Mouse (Mus musculus) forebrain, embryonic 12.5 days (tissue): ENCODE measurements around the gene Mlxipl. TPM values are rescaled to one million over a fixed set of nuclear protein-coding genes. Genes with fewer than 3 reads are reported as not detected.
"Not testable (repeated sequence)": the region's sequence is repeated elsewhere in the genome, so short reads cannot be mapped to it uniquely, and the experiment has no call there.

Experiments
- ATAC-seq: fragments of 200-750 bp; cut with Nextera tagmentation; 2 replicates; pipeline ENCODE4 v1.8.0; 2017; ENCODE audit warnings: moderate TSS enrichment; ENCODE audit not compliant: low FRiP score
- H3K27ac ChIP-seq: fragments of 300-500 bp; sonication (generic); 2 replicates; pipeline ENCODE4 v1.5.1; 2016; ENCODE audit warnings: mild to moderate bottlenecking
- H3K27me3 ChIP-seq: fragments of 300-500 bp; sonication (generic); 2 replicates; pipeline ENCODE4 v1.6.1; 2016; ENCODE audit warnings: mild to moderate bottlenecking
- H3K36me3 ChIP-seq: fragments of 300-500 bp; sonication (generic); replicated peaks from 2 replicates; pipeline ENCODE4 v1.6.1; 2016; ENCODE audit warnings: mild to moderate bottlenecking
- H3K4me1 ChIP-seq: fragments of 300-500 bp; sonication (generic); 2 replicates; pipeline ENCODE4 v1.6.1; 2016
- H3K4me2 ChIP-seq: fragments of 300-500 bp; sonication (generic); 2 replicates; pipeline ENCODE4 v1.6.1; 2016; ENCODE audit warnings: mild to moderate bottlenecking, moderate library complexity
- H3K4me3 ChIP-seq: fragments of 300-500 bp; sonication (generic); replicated peaks from 2 replicates; pipeline ENCODE4 v1.5.1; 2016; ENCODE audit warnings: mild to moderate bottlenecking
- H3K9ac ChIP-seq: fragments of 300-500 bp; sonication (generic); 2 replicates; pipeline ENCODE4 v1.6.1; 2016; ENCODE audit warnings: mild to moderate bottlenecking
- H3K9me3 ChIP-seq: fragments of 300-500 bp; sonication (generic); 2 replicates; pipeline ENCODE4 v1.6.1; 2016
- WGBS: fragments of 180-500 bp; shearing (Covaris S2); methylation state at CpG from one replicate; pipeline ENCODE4 v1.1.7; 2016; 5-methylcytosine and 5-hydroxymethylcytosine counted together
- polyA plus RNA-seq: library from polyadenylated mRNA; unstranded; fragments of >200 nt; fragmentation: Nextera tagmentation; extraction: Ambion mirVana; gene quantifications from 2 replicates; pipeline ENCODE4 v1.2.1, GENCODE M21; 2016

Mlxipl gene
- polyA plus RNA-seq = 2.7 and 3.1 TPM in 2 replicates

DNA sequence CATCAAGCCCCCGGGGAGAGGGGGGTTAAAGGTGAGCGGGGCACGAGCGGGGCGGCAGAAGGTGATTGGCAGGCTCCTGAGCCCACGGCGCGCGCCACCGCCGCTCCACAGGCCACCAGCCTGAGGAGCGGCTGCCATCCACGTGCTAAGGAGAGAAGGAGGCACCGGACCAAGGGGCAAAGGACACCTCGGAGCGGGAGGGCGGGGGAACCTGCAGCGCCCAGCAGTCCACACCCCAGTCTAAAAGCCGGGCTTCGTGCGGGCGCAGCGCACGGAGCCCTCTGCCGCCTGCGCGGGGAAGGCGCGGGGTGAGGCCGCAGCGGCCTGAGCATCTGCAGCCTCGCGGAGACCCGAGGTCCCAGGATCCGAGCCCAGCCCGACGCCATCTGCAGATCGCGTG is at the start of gene Mlxipl:
Mlxipl (plus strand) TSS at position 238 of the 400 bp plus-strand sequence.
- H3K36me3 ChIP-seq = no peaks in the 10 kb centered on the region
- peaks cover 74% of the 10 kb centered on the region for H3K27me3 ChIP-seq
- peak within 1 kb of the TSS; percentile 24 for H3K4me3 ChIP-seq
- no peak within 1 kb of the TSS for H3K9ac ChIP-seq
- H3K9me3 ChIP-seq = no peaks in the 10 kb centered on the region
- H3K27ac ChIP-seq = no peak within 1 kb of the TSS
- H3K4me1 ChIP-seq = no peaks in the 10 kb centered on the region
- 1% methylated on average over 39 of the region's 39 CpGs for WGBS
- peak within 1 kb of the TSS; percentile 42 for H3K4me2 ChIP-seq
- no peak for ATAC-seq

DNA sequence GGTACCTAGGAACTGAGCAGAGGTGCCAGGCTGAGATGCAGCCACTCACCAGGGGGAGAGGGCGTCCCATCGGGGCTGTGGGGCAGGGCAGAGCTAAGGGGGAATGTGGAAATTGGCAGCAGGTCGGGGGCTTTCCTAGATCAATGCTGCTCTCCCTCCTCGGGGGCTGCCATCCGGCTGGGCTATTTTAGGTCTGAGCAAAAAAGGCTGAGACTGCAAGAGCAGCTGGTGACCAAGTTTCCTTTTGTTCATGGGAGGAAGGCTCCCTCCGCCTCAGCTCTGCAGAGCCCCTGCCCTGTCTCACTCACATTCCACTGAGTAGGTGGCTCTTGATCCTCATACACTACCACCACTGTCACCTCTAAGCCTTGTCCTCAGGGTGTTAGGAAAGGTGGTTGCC is 49.6 kb upstream of the Mlxipl start:
- Histone ChIP-seq H3K36me3 (peaks cover 11% of the 10 kb centered on the region; the same call in 1 of the 2 replicates), H3K9me3 (no peaks in the 10 kb centered on the region), H3K4me2 (no peak overlapping the region), H3K27me3 (0 out of 2 replicates have a peak, but pooled peaks cover 2% of the 10 kb centered on the region), H3K4me3 (no peak overlapping the region), H3K27ac (no peak overlapping the region), H3K4me1 (peaks cover 4% of the 10 kb centered on the region), H3K9ac (no peak overlapping the region)
- ATAC-seq = no peak
- WGBS = 57% methylated on average over 6 of the region's 6 CpGs

DNA sequence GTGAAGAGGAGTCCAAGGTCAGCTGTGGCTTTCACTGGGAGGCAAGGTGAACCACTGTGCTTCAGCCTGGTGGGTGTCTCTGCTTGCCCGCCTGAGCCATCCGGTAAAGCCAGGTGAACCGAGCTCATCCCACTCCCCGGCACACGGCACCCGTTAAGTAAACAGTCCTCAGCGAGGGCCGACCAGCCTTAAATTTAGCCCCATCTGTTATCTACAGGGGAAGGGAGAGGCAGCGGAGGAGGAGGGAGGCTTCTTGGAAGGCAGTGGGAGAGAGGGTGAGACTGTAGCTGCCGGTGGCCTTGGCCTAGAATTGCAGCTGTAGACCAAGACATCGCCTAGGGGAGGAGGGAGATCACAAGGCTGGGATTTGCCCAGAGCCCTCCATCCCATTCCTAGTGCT is 48.9 kb upstream of the Mlxipl start:
- Histone ChIP-seq H3K4me3 (no peak overlapping the region), H3K4me2 (no peak overlapping the region), H3K9ac (no peak overlapping the region), H3K27me3 (0 out of 2 replicates have a peak, but pooled peaks cover 2% of the 10 kb centered on the region), H3K27ac (no peak overlapping the region), H3K4me1 (peaks cover 4% of the 10 kb centered on the region), H3K36me3 (peaks cover 18% of the 10 kb centered on the region), H3K9me3 (no peaks in the 10 kb centered on the region)
- 85% methylated on average over 11 of the region's 11 CpGs for WGBS
- ATAC-seq = no peak

DNA sequence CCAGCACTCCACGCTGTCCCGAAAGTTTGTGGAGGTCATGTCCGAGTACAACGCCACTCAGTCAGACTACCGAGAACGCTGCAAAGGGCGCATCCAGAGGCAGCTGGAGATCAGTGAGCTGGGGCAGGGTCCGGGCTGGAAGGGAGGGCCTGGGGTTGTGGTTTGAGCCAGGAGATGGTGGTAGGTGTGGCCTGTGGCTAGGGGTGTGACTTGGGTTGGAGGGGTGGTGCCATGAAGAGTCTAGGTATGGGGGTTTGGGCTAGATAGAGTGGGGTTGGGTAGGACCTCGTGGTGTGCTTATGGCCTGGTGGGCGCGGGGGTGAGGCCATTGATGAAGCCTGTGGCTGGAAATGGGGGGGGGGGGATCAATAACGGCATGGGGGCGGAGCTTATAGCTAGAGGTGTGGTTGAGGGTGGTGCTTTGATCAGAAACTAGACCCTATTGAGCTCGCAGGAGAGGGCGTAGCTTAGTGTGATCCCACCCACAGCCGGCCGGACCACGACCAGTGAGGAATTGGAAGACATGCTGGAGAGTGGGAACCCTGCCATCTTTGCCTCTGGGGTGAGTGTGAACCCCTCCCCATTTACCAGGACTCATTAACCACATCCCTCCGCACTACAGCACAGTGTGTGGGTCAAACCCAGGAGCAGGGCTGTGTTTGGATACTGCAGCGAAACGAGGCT is 47.4 kb upstream of the Mlxipl start:
- Histone ChIP-seq H3K9me3 (no peaks in the 10 kb centered on the region), H3K4me3 (no peak overlapping the region), H3K36me3 (peaks cover 20% of the 10 kb centered on the region), H3K4me2 (no peak overlapping the region), H3K4me1 (peaks cover 4% of the 10 kb centered on the region), H3K9ac (no peak overlapping the region), H3K27me3 (0 out of 2 replicates have a peak, but pooled peaks cover 2% of the 10 kb centered on the region), H3K27ac (no peak overlapping the region)
- no peak for ATAC-seq
- WGBS = 27% methylated on average over 21 of the region's 21 CpGs

GRCm38 (mm10) chr5:135044575-135044974 is 45.1 kb upstream of the Mlxipl start:
- no peaks in the 10 kb centered on the region for H3K9me3 ChIP-seq
- H3K36me3 ChIP-seq = peaks cover 26% of the 10 kb centered on the region
- 94% methylated on average over 3 of the region's 3 CpGs for WGBS
- H3K4me1 ChIP-seq = peaks cover 4% of the 10 kb centered on the region
- H3K9ac ChIP-seq = no peak overlapping the region
- 0 out of 2 replicates have a peak, but pooled peaks cover 2% of the 10 kb centered on the region for H3K27me3 ChIP-seq
- no peak overlapping the region for H3K4me3 ChIP-seq
- no peak overlapping the region for H3K27ac ChIP-seq
- ATAC-seq = no peak
- H3K4me2 ChIP-seq = no peak overlapping the region

DNA sequence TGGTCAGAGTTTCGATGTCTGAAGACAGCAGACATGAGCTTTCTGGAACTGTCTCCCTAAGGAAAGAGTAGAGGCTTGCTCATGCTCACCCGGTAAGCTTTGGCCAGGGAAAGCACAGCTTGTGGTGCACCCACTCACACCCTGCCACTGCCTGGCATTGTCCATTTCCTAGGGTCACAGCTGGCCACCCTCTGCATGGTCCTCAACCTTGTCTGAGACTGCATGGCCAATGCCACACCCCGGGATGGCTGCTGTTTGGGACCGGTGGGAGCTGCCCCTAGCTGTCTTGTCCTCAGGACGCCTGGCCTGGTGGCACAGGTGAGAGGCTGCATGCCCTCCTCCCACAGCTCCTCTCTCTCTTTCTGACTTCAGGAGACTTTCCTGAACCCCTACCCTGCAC is 41.2 kb upstream of the Mlxipl start:
- H3K36me3 ChIP-seq = peaks cover 46% of the 10 kb centered on the region
- H3K27ac ChIP-seq = no peak overlapping the region
- ATAC-seq = no peak
- no peaks in the 10 kb centered on the region for H3K4me1 ChIP-seq
- H3K9ac ChIP-seq = no peak overlapping the region
- no peaks in the 10 kb centered on the region for H3K9me3 ChIP-seq
- 90% methylated on average over 5 of the region's 5 CpGs for WGBS
- H3K27me3 ChIP-seq = no peaks in the 10 kb centered on the region
- H3K4me2 ChIP-seq = no peak overlapping the region
- no peak overlapping the region for H3K4me3 ChIP-seq

GRCm38 (mm10) chr5:135049268-135049667 is 40.4 kb upstream of the Mlxipl start:
- 89% methylated on average over 6 of the region's 6 CpGs for WGBS
- not testable (repeated sequence) for H3K4me1 ChIP-seq, H3K27me3 ChIP-seq, H3K27ac ChIP-seq, H3K9me3 ChIP-seq, H3K4me3 ChIP-seq, H3K4me2 ChIP-seq, ATAC-seq, H3K9ac ChIP-seq
- peaks cover 51% of the 10 kb centered on the region for H3K36me3 ChIP-seq

DNA sequence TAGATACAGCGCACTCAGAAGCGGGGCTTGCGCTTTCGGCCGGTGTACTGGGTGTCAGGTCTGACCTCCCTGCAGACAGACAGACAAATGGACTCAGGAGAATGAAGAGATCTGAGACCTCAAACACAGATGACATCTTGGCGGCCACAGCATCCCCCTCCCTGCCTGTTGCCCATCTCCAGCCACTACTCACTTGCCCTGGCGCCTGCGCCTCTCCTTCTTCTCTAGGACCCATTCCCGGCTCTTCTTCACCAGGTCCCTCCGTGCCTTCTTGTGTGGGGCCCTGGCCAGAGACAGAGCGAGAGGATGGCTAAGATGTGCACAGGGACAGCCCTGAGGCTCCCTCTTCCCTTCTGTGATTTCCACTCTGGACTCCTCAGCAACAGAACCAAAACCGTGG is 36.3 kb upstream of the Mlxipl start:
- Histone ChIP-seq H3K27ac (no peak overlapping the region), H3K4me2 (no peak overlapping the region), H3K36me3 (peaks cover 75% of the 10 kb centered on the region), H3K4me1 (no peaks in the 10 kb centered on the region), H3K27me3 (no peaks in the 10 kb centered on the region), H3K4me3 (no peak overlapping the region), H3K9ac (no peak overlapping the region), H3K9me3 (no peaks in the 10 kb centered on the region)
- ATAC-seq = no peak
- 95% methylated on average over 12 of the region's 12 CpGs for WGBS

DNA sequence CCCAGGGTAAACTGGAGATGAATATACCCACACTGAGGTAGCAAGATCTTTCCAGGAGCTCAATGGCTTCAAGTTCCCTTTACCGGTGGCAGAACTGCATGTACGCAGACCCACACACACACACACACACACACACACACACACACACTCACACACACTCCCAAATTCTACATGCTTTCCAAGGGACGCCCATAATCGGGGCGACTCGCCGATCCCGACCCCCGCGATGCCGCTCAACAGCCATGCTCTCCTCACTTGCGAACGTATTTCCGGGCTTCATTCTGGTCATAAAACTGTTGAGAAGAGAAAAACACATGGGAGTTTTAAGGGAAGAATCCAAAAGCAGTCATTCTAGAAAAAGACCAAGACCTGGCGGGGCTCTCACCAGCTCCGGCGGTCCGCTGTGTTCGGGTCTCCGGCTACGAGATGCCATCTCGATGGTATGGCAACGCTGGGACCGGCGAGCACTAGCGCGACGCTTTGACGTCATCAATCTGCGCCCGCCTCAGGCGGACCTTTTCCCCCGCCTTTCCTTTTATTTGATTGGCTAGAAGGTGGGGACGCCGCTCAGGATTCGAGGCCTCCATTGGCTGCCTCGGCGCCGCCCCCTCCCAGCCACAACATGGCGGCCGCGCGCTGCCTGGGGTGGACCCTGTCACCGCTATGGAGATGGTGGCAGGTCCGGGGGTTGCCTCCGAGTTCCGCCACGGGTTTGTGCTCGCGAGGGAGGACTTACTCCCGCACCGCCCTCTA is 25.9 kb upstream of the Mlxipl start, which contains the start of gene Dnajc30:
Dnajc30 (plus strand) TSS at position 574 of the 753 bp plus-strand sequence.
- under 1% methylated on average over 52 of the region's 52 CpGs for WGBS
- H3K4me2 ChIP-seq = peak within 1 kb of the TSS; percentile 96
- H3K36me3 ChIP-seq = peaks cover 42% of the 10 kb centered on the region
- peak within 1 kb of the TSS; percentile 61; the same call in 1 of the 2 replicates for H3K27ac ChIP-seq
- ATAC-seq = peak; percentile 98
- no peaks in the 10 kb centered on the region for H3K27me3 ChIP-seq
- 0 out of 2 replicates have a peak, but pooled peaks cover 2% of the 10 kb centered on the region for H3K9me3 ChIP-seq
- peak within 1 kb of the TSS; percentile 94 for H3K4me3 ChIP-seq
- H3K9ac ChIP-seq = peak within 1 kb of the TSS; percentile 84
- H3K4me1 ChIP-seq = peaks cover 23% of the 10 kb centered on the region

GRCm38 (mm10) chr5:135064382-135064766 is 25.3 kb upstream of the Mlxipl start:
- Histone ChIP-seq H3K36me3 (peaks cover 36% of the 10 kb centered on the region), H3K4me2 (peak overlapping the region; percentile 96), H3K27ac (peak overlapping the region; percentile 61; the same call in 1 of the 2 replicates), H3K9ac (peak overlapping the region; percentile 84), H3K27me3 (no peaks in the 10 kb centered on the region), H3K4me1 (peaks cover 23% of the 10 kb centered on the region), H3K9me3 (0 out of 2 replicates have a peak, but pooled peaks cover 2% of the 10 kb centered on the region), H3K4me3 (peak overlapping the region; percentile 94)
- under 1% methylated on average over 40 of the region's 40 CpGs for WGBS
- peak; percentile 72 for ATAC-seq

GRCm38 (mm10) chr5:135064909-135065446 is 24.7 kb upstream of the Mlxipl start, which contains the start of gene Bud23:
Bud23 (minus strand) TSS chr5:135064959.
- WGBS = 80% methylated on average over 9 of the region's 9 CpGs
- Histone ChIP-seq H3K4me1 (peaks cover 23% of the 10 kb centered on the region), H3K27ac (peak within 1 kb of the TSS; percentile 61; the same call in 1 of the 2 replicates), H3K4me2 (peak within 1 kb of the TSS; percentile 96), H3K36me3 (peaks cover 30% of the 10 kb centered on the region), H3K4me3 (peak within 1 kb of the TSS; percentile 94), H3K9ac (peak within 1 kb of the TSS; percentile 84)
- not testable (repeated sequence) for H3K27me3 ChIP-seq, ATAC-seq, H3K9me3 ChIP-seq

- Histone ChIP-seq H3K4me2 (no peak overlapping the region), H3K4me1 (peaks cover 23% of the 10 kb centered on the region), H3K9me3 (0 out of 2 replicates have a peak, but pooled peaks cover 2% of the 10 kb centered on the region), H3K9ac (no peak overlapping the region), H3K4me3 (0 out of 2 replicates have a peak overlapping the region, but pooled peaks have one; percentile 1), H3K27ac (no peak overlapping the region), H3K36me3 (peaks cover 20% of the 10 kb centered on the region), H3K27me3 (no peaks in the 10 kb centered on the region)
- 97% methylated on average over 3 of the region's 3 CpGs for WGBS
- no peak for ATAC-seq
Observed at GRCm38 (mm10) chr5:135066008-135066407, 23.7 kb upstream of the Mlxipl start.
